Mouse (Mus musculus): ENCODE measurements around the gene Xpnpep2. TPM values are rescaled to one million over a fixed set of nuclear protein-coding genes. Genes with fewer than 3 reads are reported as not detected.

Gene Xpnpep2
- polyA plus RNA-seq, 1 experiment from 2014 or later = 0.25 TPM

DNA sequence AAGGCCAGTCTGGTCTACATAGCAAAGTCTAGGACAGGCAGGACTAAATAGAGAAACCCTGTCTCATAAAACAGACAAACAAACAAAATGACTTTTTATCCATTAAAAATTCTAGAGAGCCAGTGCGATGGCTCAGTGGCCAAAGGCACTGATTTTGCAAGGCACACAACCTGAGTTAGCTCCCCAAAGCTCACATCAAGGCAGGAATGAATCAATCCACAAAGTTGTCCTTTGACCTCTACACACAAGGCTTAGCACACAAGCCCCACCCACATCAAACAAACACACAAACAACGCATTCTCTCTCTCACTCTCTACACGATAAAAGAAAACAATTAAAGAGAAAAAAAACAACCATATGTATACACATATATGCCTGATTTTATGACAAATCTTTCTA is 76.2 kb downstream of the Xpnpep2 start:
- no peaks in the 10 kb centered on the region for H3K4me1 ChIP-seq (ENCODE audit: control insufficient read depth, insufficient read depth, low read length)
- no peaks in the 10 kb centered on the region for H3K9me3 ChIP-seq (ENCODE audit: control insufficient read depth, low read length)
- H3K27ac ChIP-seq (ENCODE audit: low read depth, low read length) = no peak overlapping the region
- 80% methylated on average over 3 of the region's 3 CpGs for WGBS
- no peaks in the 10 kb centered on the region for H3K27me3 ChIP-seq (ENCODE audit: control insufficient read depth, insufficient read depth, low read length)
- no peak overlapping the region for H3K4me3 ChIP-seq (ENCODE audit: low read depth, low read length)
- no peak for ATAC-seq (ENCODE audit: low read depth)
- H3K36me3 ChIP-seq (ENCODE audit: control insufficient read depth, insufficient read depth, low read length) = 0 out of 2 replicates have a peak, but pooled peaks cover 7% of the 10 kb centered on the region
- no peak overlapping the region for H3K9ac ChIP-seq (replicated peaks; ENCODE audit: low read depth, low read length)
- no peak overlapping the region for H3K4me2 ChIP-seq (ENCODE audit: low read depth, low read length)

Other genes starting within 250 kb of the Xpnpep2 start
- 41.5 and 44.6 TPM in 2 replicates for gene Smarca1, start 215.8 kb upstream of the Xpnpep2 start, polyA plus RNA-seq (2014; fragmentation: Nextera tagmentation; extraction: Ambion mirVana)
- gene Ocrl, start 196.3 kb upstream of the Xpnpep2 start, polyA plus RNA-seq (2014; fragmentation: Nextera tagmentation; extraction: Ambion mirVana) = 39.0 and 41.6 TPM in 2 replicates
- 0.98 and 2.1 TPM in 2 replicates for gene Apln, start 73.9 kb upstream of the Xpnpep2 start, polyA plus RNA-seq (2014; fragmentation: Nextera tagmentation; extraction: Ambion mirVana)
- gene Sash3, start 37.7 kb downstream of the Xpnpep2 start, polyA plus RNA-seq (2014; fragmentation: Nextera tagmentation; extraction: Ambion mirVana) = 0.66 and 1.4 TPM in 2 replicates
- 10.4 and 11.3 TPM in 2 replicates for gene Zdhhc9, start 100.2 kb downstream of the Xpnpep2 start, polyA plus RNA-seq (2014; fragmentation: Nextera tagmentation; extraction: Ambion mirVana)
- 15.9 and 17.0 TPM in 2 replicates for gene Utp14a, start 148.1 kb downstream of the Xpnpep2 start, polyA plus RNA-seq (2014; fragmentation: Nextera tagmentation; extraction: Ambion mirVana)
- gene Bcorl1, start 232.6 kb downstream of the Xpnpep2 start, polyA plus RNA-seq (2014; fragmentation: Nextera tagmentation; extraction: Ambion mirVana) = 6.4 and 6.9 TPM in 2 replicates

Measured in neural tube, embryonic 14.5 days (tissue).